Comparison of ENCODE assay signal across 9 mouse cellular contexts in the genomic region with DNA sequence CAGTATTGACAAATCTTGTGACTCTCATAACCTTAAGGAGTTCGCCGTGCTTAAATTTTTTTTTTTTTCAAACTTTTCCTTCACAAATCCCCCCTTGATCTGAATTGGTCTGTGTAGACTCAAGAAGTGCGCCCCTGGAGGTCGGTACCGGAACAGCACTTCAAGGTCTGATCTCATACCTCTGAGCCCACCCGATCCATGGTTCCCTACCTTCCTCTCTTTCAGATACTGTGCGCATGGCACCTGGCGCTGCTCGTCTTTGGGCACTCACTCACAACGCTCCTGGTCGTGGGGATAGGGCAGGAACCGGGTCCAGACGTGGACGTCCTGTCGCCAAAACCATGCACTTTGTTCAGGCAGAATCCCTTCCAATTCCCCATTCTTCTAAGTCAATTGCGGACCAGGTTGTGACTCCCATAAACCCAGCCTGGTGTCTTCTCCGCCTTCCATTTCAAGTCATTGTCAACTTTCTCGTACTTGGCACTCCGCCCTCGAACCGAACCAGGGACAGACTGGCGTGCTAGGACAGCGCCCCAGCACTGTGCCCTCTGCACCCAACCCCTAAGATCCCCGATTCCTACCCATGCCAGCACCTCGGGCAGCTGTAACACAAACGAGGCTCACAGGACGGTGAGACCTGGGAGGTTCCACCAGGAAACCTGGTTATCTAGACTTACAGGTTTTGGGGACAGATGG. TPM values are rescaled to one million over a fixed set of nuclear protein-coding genes. Genes with fewer than 3 reads are reported as not detected.
A peak's percentile ranks its signal among the peaks of the same experiment; 100 is the strongest.
DNase-seq lines count a peak whose midpoint lies in the region; ATAC-seq and TF ChIP-seq lines count a peak whose summit lies in the region.
"Had no signal": no experiment of that assay in that cellular context is flagged by ENCODE, and none has a peak within 500 bp of the region (broad histone marks: within the 10 kb centered on the region; RNA-seq: fewer than 3 reads in every experiment).

No protein-coding gene starts in this region.

- no peak overlapping the region for H3K9ac ChIP-seq in ES-E14 (ENCODE audit: insufficient read depth, low read depth, low read length, poor library complexity, severe bottlenecking)
- 0 out of 2 replicates have a peak overlapping the region, but pooled peaks have one; percentile 21 for H3K9ac ChIP-seq in embryonic facial prominence, embryonic 15.5 days
- H3K9ac ChIP-seq in heart, embryonic 14.5 days (ENCODE audit: low read length) = peak overlapping the region; percentile 6; the same call in 1 of the 2 replicates

- TF ChIP-seq POLR2A in bone marrow macrophage, adult 2 months (IDR thresholded peaks at IDR 0.05; ENCODE audit: borderline replicate concordance, low read depth, low read length) = no peak

- no peaks in the 10 kb centered on the region for H3K9me3 ChIP-seq in ES-E14 (ENCODE audit: control insufficient read depth, insufficient read depth, low read depth, low read length)
- no peaks in the 10 kb centered on the region for H3K9me3 ChIP-seq in embryonic facial prominence, embryonic 15.5 days (replicated peaks)
- no peaks in the 10 kb centered on the region for H3K9me3 ChIP-seq in heart, embryonic 14.5 days (ENCODE audit: control insufficient read depth, low read length)

- TF ChIP-seq CTCF in bone marrow macrophage, adult 2 months (IDR thresholded peaks at IDR 0.05; ENCODE audit: low read depth, low read length) = peak; percentile 58

- H3K36me3 ChIP-seq in ES-E14 (ENCODE audit: control insufficient read depth, insufficient read depth, low read length, poor library complexity, severe bottlenecking) = no peaks in the 10 kb centered on the region
- H3K36me3 ChIP-seq in embryonic facial prominence, embryonic 15.5 days = no peaks in the 10 kb centered on the region
- no peaks in the 10 kb centered on the region for H3K36me3 ChIP-seq in heart, embryonic 14.5 days (ENCODE audit: control insufficient read depth, insufficient read depth, low read length)

- H3K27me3 ChIP-seq in embryonic facial prominence, embryonic 15.5 days = peaks cover 53% of the 10 kb centered on the region
- peaks cover 86% of the 10 kb centered on the region for H3K27me3 ChIP-seq in heart, embryonic 14.5 days (ENCODE audit: control insufficient read depth, insufficient read depth, low read length)

- in situ Hi-C loops in ES-E14 (cut with MboI; ENCODE audit: low sequenced_read_pairs in 2 of 2, unreplicated experiment in 2 of 2) = no loop called here

- peaks cover 0 to 9% of the 10 kb centered on the region in 2 experiments; a peak in 2 of 4 replicates for H3K4me1 ChIP-seq in ES-E14 (ENCODE audit: control insufficient read depth in 2 of 2, insufficient read depth in 2 of 2, low read length in 2 of 2, poor library complexity in 1 of 2)
- no peaks in the 10 kb centered on the region for H3K4me1 ChIP-seq in bone marrow macrophage, adult 2 months (ENCODE audit: control insufficient read depth, insufficient read depth, low read length)
- peaks cover 13% of the 10 kb centered on the region for H3K4me1 ChIP-seq in embryonic facial prominence, embryonic 15.5 days
- peaks cover 7 to 11% of the 10 kb centered on the region in 2 experiments; a peak in 3 of 4 replicates for H3K4me1 ChIP-seq in heart, embryonic 14.5 days (ENCODE audit: control insufficient read depth in 2 of 2, insufficient read depth in 2 of 2, low read length in 2 of 2)

- H3K4me2 ChIP-seq in embryonic facial prominence, embryonic 15.5 days (replicated peaks) = peak overlapping the region; percentile 61
- H3K4me2 ChIP-seq in heart, embryonic 14.5 days (ENCODE audit: low read length) = peak overlapping the region; percentile 61

- H3K4me3 ChIP-seq in ES-E14 (ENCODE audit: insufficient read depth in 1 of 2, low read depth in 1 of 2, low read length in 2 of 2, poor library complexity in 1 of 2, severe bottlenecking in 1 of 2) = peak overlapping the region; percentile 41 to 65; a peak in 3 of 4 replicates
- H3K4me3 ChIP-seq in bone marrow macrophage, adult 2 months (ENCODE audit: insufficient read depth, low read length) = peak overlapping the region; percentile 34
- H3K4me3 ChIP-seq in embryonic facial prominence, embryonic 15.5 days (replicated peaks) = peak overlapping the region; percentile 36
- H3K4me3 ChIP-seq in heart, embryonic 14.5 days (ENCODE audit: control insufficient read depth in 1 of 2, insufficient read depth in 1 of 2, low read depth in 1 of 2, low read length in 2 of 2) = peak overlapping the region; percentile 21 to 30

- 4% methylated on average over 27 of the region's 27 CpGs for WGBS in embryonic facial prominence, embryonic 15.5 days
- 5% methylated on average over 27 of the region's 27 CpGs for WGBS in heart, embryonic 14.5 days

- 0 out of 2 replicates have a peak, but pooled peaks have one; percentile 61 for ATAC-seq in embryonic facial prominence, embryonic 15.5 days (ENCODE audit: insufficient number of reproducible peaks, low FRiP score, low TSS enrichment, low read depth)
- no peak for ATAC-seq in heart, embryonic 14.5 days (ENCODE audit: insufficient number of reproducible peaks, insufficient read depth, low FRiP score, low read depth)

- no peak overlapping the region for H3K27ac ChIP-seq in ES-E14 (ENCODE audit: insufficient read depth, low read depth, low read length, poor library complexity, severe bottlenecking)
- H3K27ac ChIP-seq in bone marrow macrophage, adult 2 months (ENCODE audit: insufficient read depth, low read depth, low read length) = no peak overlapping the region
- no peak overlapping the region for H3K27ac ChIP-seq in embryonic facial prominence, embryonic 15.5 days (replicated peaks)
- no peak overlapping the region for H3K27ac ChIP-seq in heart, embryonic 14.5 days (replicated peaks in 1 of 2; ENCODE audit: control insufficient read depth in 1 of 2, insufficient read depth in 1 of 2, low read depth in 2 of 2, low read length in 2 of 2)
- H3K27ac ChIP-seq: macrophage had no signal

- peak; percentile 78 for DNase-seq in ES-E14 (ENCODE audit: low read depth, low spot score)
- DNase-seq in kidney, postnatal 10 days = peak; percentile 81
- peak; percentile 74 for DNase-seq in lung, postnatal 14 days
- DNase-seq in retina, embryonic 14.5 days (ENCODE audit: low spot score) = peak; percentile 91
- DNase-seq in urinary bladder, postnatal 36 days (ENCODE audit: low spot score in 2 of 2) = peak; percentile 66 to 69

TF ChIP-seq in ES-E14, 5 proteins besides CTCF, POLR2A, EP300 and RAD21:
- no peak for TF ChIP-seq MAFK (IDR thresholded peaks at IDR 0.05; ENCODE audit: insufficient read depth, low read depth, low read length)
- no peak for TF ChIP-seq ZC3H11A (IDR thresholded peaks at IDR 0.05; ENCODE audit: borderline replicate concordance, low read depth, low read length)
- no peak for TF ChIP-seq ZNF384 (IDR thresholded peaks at IDR 0.05; ENCODE audit: low read depth, low read length)
- no peak for TF ChIP-seq HCFC1 (IDR thresholded peaks at IDR 0.05; ENCODE audit: borderline replicate concordance, insufficient read depth, low read length)
- no peak for TF ChIP-seq CHD2 (IDR thresholded peaks at IDR 0.05; ENCODE audit: low read depth, low read length)

RNA-seq across cellular contexts. Expression of a gene that starts 0.7 kb away (rescaled TPM):
- 0.90 and 1.3 TPM in 2 replicates for total RNA-seq in ES-E14 (2012; rRNA removed)
- not detected in 2 replicates for polyA plus RNA-seq in bone marrow macrophage, adult 2 months (2012; ENCODE audit: insufficient read depth, insufficient read length, missing spikeins)
- 6.6 and 7.6 TPM in 2 replicates for polyA plus RNA-seq in embryonic facial prominence, embryonic 15.5 days (2015; fragmentation: Nextera tagmentation; extraction: Ambion mirVana)
- polyA plus RNA-seq in heart, embryonic 14.5 days (2014; fragmentation: Nextera tagmentation; extraction: Ambion mirVana) = not detected in 2 replicates
- polyA plus RNA-seq: macrophage had no signal

RNA-seq across cellular contexts. Expression of a gene that starts 2.6 kb away (rescaled TPM):
- total RNA-seq in ES-E14 (2012; rRNA removed) = 0.76 and 1.0 TPM in 2 replicates
- not detected in 2 replicates for polyA plus RNA-seq in bone marrow macrophage, adult 2 months (2012; ENCODE audit: insufficient read depth, insufficient read length, missing spikeins)
- 1.5 TPM in 2 replicates for polyA plus RNA-seq in embryonic facial prominence, embryonic 15.5 days (2015; fragmentation: Nextera tagmentation; extraction: Ambion mirVana)
- polyA plus RNA-seq in heart, embryonic 14.5 days (2014; fragmentation: Nextera tagmentation; extraction: Ambion mirVana) = 0.04 and 0.05 TPM in 2 replicates
- polyA plus RNA-seq: macrophage had no signal

RNA-seq across cellular contexts. Expression of a gene that starts 14.2 kb away (rescaled TPM):
- total RNA-seq in ES-E14 (2012; rRNA removed) = 0.49 and 0.95 TPM in 2 replicates
- not detected in 2 replicates for polyA plus RNA-seq in bone marrow macrophage, adult 2 months (2012; ENCODE audit: insufficient read depth, insufficient read length, missing spikeins)
- polyA plus RNA-seq in embryonic facial prominence, embryonic 15.5 days (2015; fragmentation: Nextera tagmentation; extraction: Ambion mirVana) = 0.25 TPM in 1 of 2 replicates, not detected in the other
- not detected in 2 replicates for polyA plus RNA-seq in heart, embryonic 14.5 days (2014; fragmentation: Nextera tagmentation; extraction: Ambion mirVana)
- polyA plus RNA-seq: macrophage had no signal

RNA-seq across cellular contexts. Expression of a gene that starts 14.6 kb away (rescaled TPM):
- total RNA-seq in ES-E14 (2012; rRNA removed) = 0.13 and 0.42 TPM in 2 replicates
- not detected in 2 replicates for polyA plus RNA-seq in bone marrow macrophage, adult 2 months (2012; ENCODE audit: insufficient read depth, insufficient read length, missing spikeins)
- polyA plus RNA-seq in embryonic facial prominence, embryonic 15.5 days (2015; fragmentation: Nextera tagmentation; extraction: Ambion mirVana) = 0.05 and 0.11 TPM in 2 replicates
- polyA plus RNA-seq in heart, embryonic 14.5 days (2014; fragmentation: Nextera tagmentation; extraction: Ambion mirVana) = 0.07 and 0.08 TPM in 2 replicates
- polyA plus RNA-seq: macrophage had no signal

RNA-seq across cellular contexts. Expression of a gene that starts 56.1 kb away (rescaled TPM):
- total RNA-seq in ES-E14 (2012; rRNA removed) = 9.2 and 16.6 TPM in 2 replicates
- 2.6 TPM in 2 replicates for polyA plus RNA-seq in bone marrow macrophage, adult 2 months (2012; ENCODE audit: insufficient read depth, insufficient read length, missing spikeins)
- polyA plus RNA-seq in embryonic facial prominence, embryonic 15.5 days (2015; fragmentation: Nextera tagmentation; extraction: Ambion mirVana) = 4.5 and 5.0 TPM in 2 replicates
- polyA plus RNA-seq in heart, embryonic 14.5 days (2014; fragmentation: Nextera tagmentation; extraction: Ambion mirVana) = 3.6 TPM in 2 replicates
